Mouse (Mus musculus) testis, adult 2 months (tissue): ENCODE results near the gene Cpn1.

ENCODE experiments used
- CTCF ChIP-seq: fragments of 200-500 bp; IDR thresholded peaks from 2 replicates; pipeline ENCODE4 v1.5.1; 2012; ENCODE audit warnings: low read depth, mild to moderate bottlenecking, inconsistent platforms, low read length, moderate library complexity; ENCODE audit not compliant: control insufficient read depth, insufficient read depth, insufficient replicate concordance
- POLR2A ChIP-seq: fragments of 200-500 bp; IDR thresholded peaks from 2 replicates; pipeline ENCODE4 v1.6.1; 2012; ENCODE audit warnings: low read depth, mild to moderate bottlenecking, inconsistent platforms, low read length, moderate library complexity; ENCODE audit not compliant: control insufficient read depth

DNA sequence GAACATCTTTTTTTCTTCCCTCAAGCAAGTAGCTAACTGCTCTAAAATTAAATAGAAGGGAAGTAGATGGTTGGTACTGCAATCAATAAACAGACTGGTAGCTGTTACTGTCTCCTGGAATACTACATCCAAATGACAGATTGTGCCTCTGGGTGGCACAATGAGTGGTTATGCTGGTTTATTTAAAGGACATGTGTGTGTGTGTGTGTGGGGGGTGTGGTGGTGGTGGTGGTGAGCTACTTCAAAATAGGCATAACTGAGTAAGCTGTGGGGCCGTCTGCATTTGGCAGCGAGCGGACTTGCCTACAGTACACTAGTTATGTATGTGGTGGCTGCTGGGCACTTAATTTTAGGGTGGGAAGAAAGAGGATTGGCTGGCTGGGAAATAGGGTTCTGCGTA lies 28.5 kb downstream of the Cpn1 start:
- TF ChIP-seq CTCF, result no peak
- no peak for TF ChIP-seq POLR2A
